Mouse (Mus musculus) limb, embryonic 10.5 days (tissue): ENCODE measurements around the gene Dtd2. TPM values are rescaled to one million over a fixed set of nuclear protein-coding genes. Genes with fewer than 3 reads are reported as not detected.

Source experiments
- DNase-seq: peaks from one replicate; pipeline ENCODE4 v3.0.0-alpha.2; 2017; ENCODE audit warnings: low spot score
- H3K27ac ChIP-seq: fragments of 300-500 bp; sonication (generic); 2 replicates; pipeline ENCODE4 v1.5.1; 2016; ENCODE audit warnings: mild to moderate bottlenecking
- H3K27me3 ChIP-seq: fragments of 300-500 bp; sonication (generic); 2 replicates; pipeline ENCODE4 v1.6.1; 2016; ENCODE audit warnings: low read depth, mild to moderate bottlenecking; ENCODE audit not compliant: poor library complexity, severe bottlenecking
- H3K36me3 ChIP-seq: fragments of 300-500 bp; sonication (generic); 2 replicates; pipeline ENCODE4 v1.6.1; 2016; ENCODE audit warnings: mild to moderate bottlenecking, moderate library complexity
- H3K4me1 ChIP-seq: fragments of 300-500 bp; sonication (generic); 2 replicates; pipeline ENCODE4 v1.6.1; 2016
- H3K4me3 ChIP-seq: fragments of 300-500 bp; sonication (generic); 2 replicates; pipeline ENCODE4 v1.5.1; 2016; ENCODE audit warnings: mild to moderate bottlenecking, moderate library complexity
- H3K9me3 ChIP-seq: fragments of 300-500 bp; sonication (generic); replicated peaks from 2 replicates; pipeline ENCODE4 v1.6.1; 2016; ENCODE audit warnings: mild to moderate bottlenecking
- WGBS: fragments of 180-500 bp; shearing (Covaris S2); methylation state at CpG from one replicate; pipeline ENCODE4 v1.1.7; 2016; 5-methylcytosine and 5-hydroxymethylcytosine counted together
- polyA plus RNA-seq: library from polyadenylated mRNA; unstranded; fragments of >200 nt; fragmentation: Nextera tagmentation; extraction: Ambion mirVana; gene quantifications from 2 replicates; pipeline ENCODE4 v1.2.1, GENCODE M21; 2016

Gene Dtd2
- polyA plus RNA-seq = 21.1 and 21.4 TPM in 2 replicates

- WGBS = 3% methylated on average over 46 of the region's 46 CpGs
- H3K27ac ChIP-seq = peak within 1 kb of the TSS; percentile 89
- H3K27me3 ChIP-seq = no peaks in the 10 kb centered on the region
- peaks cover 5% of the 10 kb centered on the region; the same call in 1 of the 2 replicates for H3K36me3 ChIP-seq
- peak within 1 kb of the TSS; percentile 76 for H3K4me3 ChIP-seq
- H3K9me3 ChIP-seq = no peaks in the 10 kb centered on the region
- peaks cover 4% of the 10 kb centered on the region; the same call in 1 of the 2 replicates for H3K4me1 ChIP-seq
- peak; percentile 98 for DNase-seq
Observed at GRCm38 (mm10) chr12:52005877-52006632, at the start of gene Dtd2. Dtd2 (minus strand) TSS chr12:52006501.

DNA sequence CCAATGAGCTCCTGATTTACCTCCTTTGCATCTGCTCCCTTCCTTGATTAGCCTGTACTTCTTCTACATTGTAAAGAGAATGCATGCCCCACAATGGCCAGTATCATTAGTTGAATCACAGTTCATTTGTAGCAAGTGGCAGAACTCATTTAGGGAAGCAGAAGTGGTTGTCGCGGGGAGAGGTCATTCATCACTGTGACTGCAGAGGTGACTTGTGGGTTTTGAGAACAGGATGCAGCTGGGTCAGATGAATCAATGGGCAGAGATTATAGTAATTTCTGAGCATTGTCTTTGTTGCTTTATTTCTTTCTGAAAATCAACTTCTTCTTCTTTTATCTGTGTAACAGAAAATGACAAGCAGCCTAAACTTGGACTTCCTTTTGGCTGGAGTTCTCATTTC is 43.0 kb upstream of the Dtd2 start:
- no peak overlapping the region for H3K4me3 ChIP-seq
- H3K9me3 ChIP-seq = no peaks in the 10 kb centered on the region
- H3K27ac ChIP-seq = no peak overlapping the region
- H3K36me3 ChIP-seq = no peaks in the 10 kb centered on the region
- no peak for DNase-seq
- 52% methylated on average over 2 of the region's 2 CpGs for WGBS
- H3K27me3 ChIP-seq = no peaks in the 10 kb centered on the region
- no peaks in the 10 kb centered on the region for H3K4me1 ChIP-seq

- WGBS = 92% methylated on average over 4 of the region's 4 CpGs
Observed at GRCm38 (mm10) chr12:52046371-52046770, 40.1 kb upstream of the Dtd2 start.

DNA sequence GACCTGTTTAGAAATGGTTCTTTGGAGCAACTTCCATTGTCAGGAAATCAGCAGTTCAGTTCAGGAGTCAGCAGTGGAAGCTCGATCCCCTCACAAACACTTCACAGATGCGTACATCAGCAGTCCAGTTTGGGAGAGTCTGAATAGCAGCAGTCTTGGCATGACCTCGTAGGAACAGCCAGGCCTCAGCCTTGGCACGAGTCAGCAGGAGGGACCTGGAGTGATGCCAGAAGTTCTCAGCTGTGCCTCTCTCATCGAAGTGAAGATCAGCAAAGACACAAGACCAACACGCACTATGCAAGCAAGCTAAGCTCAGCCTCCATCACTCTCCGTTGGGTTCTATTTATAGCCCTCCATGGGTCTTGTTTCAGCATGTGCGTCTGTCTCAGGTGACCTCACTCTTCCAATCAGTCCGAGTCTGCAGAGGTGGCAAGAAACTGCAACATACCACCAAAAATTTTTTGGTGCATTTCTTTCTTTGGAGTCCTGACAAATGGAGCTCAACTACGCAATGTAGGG is 36.6 kb upstream of the Dtd2 start:
- Histone ChIP-seq H3K36me3 (no peaks in the 10 kb centered on the region), H3K9me3 (no peaks in the 10 kb centered on the region), H3K27ac (no peak overlapping the region), H3K4me1 (no peaks in the 10 kb centered on the region), H3K27me3 (no peaks in the 10 kb centered on the region), H3K4me3 (no peak overlapping the region)
- no peak for DNase-seq
- 90% methylated on average over 10 of the region's 10 CpGs for WGBS

More at GRCm38 (mm10) chr12:52046371-52046770, 40.1 kb upstream of the Dtd2 start:
- no peak overlapping the region for H3K4me3 ChIP-seq
- no peak overlapping the region for H3K27ac ChIP-seq
- no peaks in the 10 kb centered on the region for H3K9me3 ChIP-seq
- no peaks in the 10 kb centered on the region for H3K27me3 ChIP-seq
- no peak for DNase-seq
- H3K36me3 ChIP-seq = no peaks in the 10 kb centered on the region
- H3K4me1 ChIP-seq = no peaks in the 10 kb centered on the region

DNA sequence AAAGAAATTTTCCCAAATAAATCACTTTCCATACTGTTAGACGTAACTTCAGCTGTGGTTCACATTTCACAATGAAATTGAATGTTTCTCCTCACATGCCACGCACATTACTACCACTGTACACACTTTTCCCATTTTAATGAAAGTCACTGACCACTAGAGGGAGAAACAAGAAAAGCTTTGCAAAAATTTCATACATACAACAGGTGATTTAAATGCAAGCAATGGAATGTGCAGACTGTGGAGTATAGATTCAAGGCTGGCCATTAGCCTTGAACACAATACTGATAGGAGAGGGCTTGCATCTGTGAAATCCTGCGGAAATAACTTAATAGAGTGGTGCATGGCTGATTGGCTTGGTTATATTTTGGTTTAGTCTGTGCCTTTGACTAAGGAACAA is 32.1 kb upstream of the Dtd2 start:
- H3K27ac ChIP-seq = no peak overlapping the region
- no peaks in the 10 kb centered on the region for H3K27me3 ChIP-seq
- 81% methylated on average over 3 of the region's 3 CpGs for WGBS
- DNase-seq = no peak
- H3K9me3 ChIP-seq = no peaks in the 10 kb centered on the region
- H3K4me3 ChIP-seq = no peak overlapping the region
- H3K36me3 ChIP-seq = no peaks in the 10 kb centered on the region
- no peaks in the 10 kb centered on the region for H3K4me1 ChIP-seq

DNA sequence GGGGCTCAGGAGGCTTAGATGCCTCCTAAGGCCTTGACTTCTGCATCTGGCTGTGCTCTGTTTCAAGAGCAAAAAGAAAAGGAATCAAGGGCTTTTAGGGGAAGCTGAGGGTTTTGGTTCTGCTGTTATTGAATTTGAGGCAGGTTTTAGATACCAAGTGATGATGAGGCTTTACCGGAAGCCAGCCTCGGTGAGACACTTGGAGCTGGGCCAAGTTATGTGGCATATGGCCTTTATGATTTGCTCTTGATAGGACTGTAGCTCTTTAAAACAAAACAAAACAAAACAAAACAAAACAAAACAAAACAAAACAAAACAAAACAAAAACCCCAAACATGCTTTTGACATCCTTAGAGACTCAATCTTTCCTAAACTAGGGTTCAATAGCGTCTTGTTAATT is 28.7 kb upstream of the Dtd2 start:
- Histone ChIP-seq H3K4me3 (no peak overlapping the region), H3K27me3 (no peaks in the 10 kb centered on the region), H3K9me3 (no peaks in the 10 kb centered on the region), H3K4me1 (no peaks in the 10 kb centered on the region), H3K27ac (no peak overlapping the region), H3K36me3 (no peaks in the 10 kb centered on the region)
- no peak for DNase-seq
- 93% methylated on average over 3 of the region's 3 CpGs for WGBS

- WGBS = 91% methylated on average over 6 of the region's 6 CpGs
- no peaks in the 10 kb centered on the region for H3K4me1 ChIP-seq
- no peaks in the 10 kb centered on the region for H3K27me3 ChIP-seq
- no peaks in the 10 kb centered on the region for H3K9me3 ChIP-seq
- H3K36me3 ChIP-seq = no peaks in the 10 kb centered on the region
- no peak for DNase-seq
- no peak overlapping the region for H3K27ac ChIP-seq
- H3K4me3 ChIP-seq = no peak overlapping the region
Observed at GRCm38 (mm10) chr12:52032276-52032675, 26.0 kb upstream of the Dtd2 start.

- Histone ChIP-seq H3K27me3 (no peaks in the 10 kb centered on the region), H3K4me1 (no peaks in the 10 kb centered on the region), H3K36me3 (no peaks in the 10 kb centered on the region), H3K4me3 (no peak within 1 kb of the TSS), H3K9me3 (no peaks in the 10 kb centered on the region), H3K27ac (no peak within 1 kb of the TSS)
- no peak for DNase-seq
- WGBS = 92% methylated on average over 3 of the region's 3 CpGs
Observed at GRCm38 (mm10) chr12:52027963-52028362, 21.7 kb upstream of the Dtd2 start, which contains the start of gene Gpr33. Gpr33 (minus strand) TSS chr12:52028063.

- DNase-seq = no peak
- 92% methylated on average over 7 of the region's 7 CpGs for WGBS
- no peaks in the 10 kb centered on the region for H3K27me3 ChIP-seq
- no peak overlapping the region for H3K4me3 ChIP-seq
- no peak overlapping the region for H3K27ac ChIP-seq
- no peaks in the 10 kb centered on the region for H3K9me3 ChIP-seq
- peaks cover 6% of the 10 kb centered on the region for H3K4me1 ChIP-seq
- H3K36me3 ChIP-seq = no peaks in the 10 kb centered on the region
Observed at GRCm38 (mm10) chr12:52014494-52015029, 8.3 kb upstream of the Dtd2 start.

DNA sequence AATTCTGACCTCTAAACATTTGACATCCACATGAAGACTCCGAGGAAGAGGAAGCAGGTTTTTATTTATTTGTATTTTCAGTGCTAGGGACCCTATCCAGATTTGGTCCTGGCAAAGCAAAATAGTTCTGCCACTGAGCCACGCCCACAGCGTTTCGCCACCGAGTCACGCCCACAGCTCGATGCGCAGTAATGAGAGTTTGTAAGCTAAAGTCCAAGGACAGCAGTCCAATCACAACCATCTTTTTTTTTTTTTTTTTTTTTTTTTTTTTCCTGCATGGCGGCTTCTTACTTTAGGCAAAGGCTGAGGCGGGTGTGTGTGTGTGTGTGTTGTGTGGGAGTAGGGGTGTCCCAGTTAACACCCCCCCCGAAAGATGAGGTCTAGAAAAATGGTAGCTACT is 7.7 kb upstream of the Dtd2 start:
- H3K36me3 ChIP-seq = no peaks in the 10 kb centered on the region
- WGBS = 88% methylated on average over 11 of the region's 11 CpGs
- no peak overlapping the region for H3K27ac ChIP-seq
- no peaks in the 10 kb centered on the region for H3K9me3 ChIP-seq
- H3K4me1 ChIP-seq = peaks cover 6% of the 10 kb centered on the region
- no peak for DNase-seq
- H3K4me3 ChIP-seq = no peak overlapping the region
- no peaks in the 10 kb centered on the region for H3K27me3 ChIP-seq

DNA sequence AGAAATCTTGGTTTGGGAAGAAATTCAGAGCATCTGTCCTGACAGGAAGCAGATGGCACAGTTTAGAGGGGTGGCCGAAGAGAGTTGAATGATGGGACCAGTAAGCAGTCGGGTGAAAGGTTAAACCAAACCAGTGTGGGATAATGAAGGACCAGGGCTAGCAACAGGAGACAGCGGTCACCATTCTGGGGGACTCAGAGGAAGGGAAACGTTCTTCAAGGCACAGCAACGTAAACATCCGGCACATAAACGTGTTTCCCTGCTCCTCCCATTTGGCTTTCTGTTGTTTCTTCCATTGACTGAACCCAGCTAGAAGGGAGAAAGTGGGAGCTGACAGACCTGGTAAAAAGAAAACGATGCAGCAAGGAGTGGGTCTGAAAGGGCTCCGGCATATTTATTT is 7.0 kb upstream of the Dtd2 start:
- Histone ChIP-seq H3K4me3 (no peak overlapping the region), H3K27ac (peak overlapping the region; percentile 34; the same call in 1 of the 2 replicates), H3K27me3 (no peaks in the 10 kb centered on the region), H3K36me3 (no peaks in the 10 kb centered on the region), H3K9me3 (no peaks in the 10 kb centered on the region), H3K4me1 (peaks cover 6% of the 10 kb centered on the region)
- DNase-seq = no peak
- 19% methylated on average over 9 of the region's 9 CpGs for WGBS

GRCm38 (mm10) chr12:52012159-52012558 is 5.9 kb upstream of the Dtd2 start:
- no peaks in the 10 kb centered on the region for H3K36me3 ChIP-seq
- H3K9me3 ChIP-seq = no peaks in the 10 kb centered on the region
- no peak for DNase-seq
- no peaks in the 10 kb centered on the region for H3K27me3 ChIP-seq
- no peak overlapping the region for H3K27ac ChIP-seq
- WGBS = 68% methylated on average over 8 of the region's 8 CpGs
- no peak overlapping the region for H3K4me3 ChIP-seq
- H3K4me1 ChIP-seq = peaks cover 6% of the 10 kb centered on the region

DNA sequence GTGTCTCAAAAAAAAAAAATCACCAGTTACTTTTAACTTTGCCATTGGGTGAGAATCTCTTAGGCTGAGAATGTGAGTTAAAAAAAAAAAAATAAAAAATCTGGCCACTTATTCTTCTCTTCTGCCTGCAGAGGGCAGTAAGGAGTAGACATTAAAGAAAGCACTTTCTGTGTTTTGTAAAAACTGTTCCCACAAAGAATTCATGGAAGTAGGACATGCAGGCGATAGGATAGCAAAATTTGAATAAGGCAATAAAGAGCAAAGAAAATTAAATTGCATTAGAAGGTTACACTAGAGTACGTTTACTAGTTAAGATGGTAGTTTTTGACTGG is 4.3 kb upstream of the Dtd2 start:
- H3K27me3 ChIP-seq = no peaks in the 10 kb centered on the region
- no peaks in the 10 kb centered on the region for H3K9me3 ChIP-seq
- no peak overlapping the region for H3K4me3 ChIP-seq
- no peak for DNase-seq
- H3K36me3 ChIP-seq = no peaks in the 10 kb centered on the region
- H3K27ac ChIP-seq = no peak overlapping the region
- peaks cover 9% of the 10 kb centered on the region for H3K4me1 ChIP-seq
- 68% methylated on average over 2 of the region's 2 CpGs for WGBS
